Mouse (Mus musculus) retina, embryonic 14.5 days (tissue): Measurements from ENCODE around the gene Selenoh.

ENCODE experiments used
- DNase-seq: peaks from one replicate; pipeline ENCODE4 v3.0.0-alpha.2; 2015; ENCODE audit warnings: low spot score

Selenoh gene

DNA sequence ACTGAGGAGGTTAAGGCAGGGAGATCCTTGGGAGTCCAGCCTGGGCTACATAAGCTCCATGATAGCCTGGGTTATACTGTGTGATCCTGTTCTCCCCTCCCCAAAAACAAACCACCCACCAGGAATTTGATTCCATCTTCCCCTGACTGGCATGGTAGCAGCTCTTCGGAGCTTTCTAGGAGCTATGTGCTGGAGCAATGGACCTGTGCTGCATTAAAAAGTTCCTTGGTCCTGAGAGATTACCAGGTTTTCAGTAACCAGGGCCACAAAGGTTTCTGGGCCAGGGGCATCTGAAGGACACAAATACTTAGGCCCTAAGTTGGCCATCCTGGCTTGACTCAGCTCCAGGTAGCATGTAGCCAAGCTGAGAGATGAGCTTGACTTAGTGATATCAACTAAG, 38.6 kb downstream of the Selenoh start:
- no peak for DNase-seq

DNA sequence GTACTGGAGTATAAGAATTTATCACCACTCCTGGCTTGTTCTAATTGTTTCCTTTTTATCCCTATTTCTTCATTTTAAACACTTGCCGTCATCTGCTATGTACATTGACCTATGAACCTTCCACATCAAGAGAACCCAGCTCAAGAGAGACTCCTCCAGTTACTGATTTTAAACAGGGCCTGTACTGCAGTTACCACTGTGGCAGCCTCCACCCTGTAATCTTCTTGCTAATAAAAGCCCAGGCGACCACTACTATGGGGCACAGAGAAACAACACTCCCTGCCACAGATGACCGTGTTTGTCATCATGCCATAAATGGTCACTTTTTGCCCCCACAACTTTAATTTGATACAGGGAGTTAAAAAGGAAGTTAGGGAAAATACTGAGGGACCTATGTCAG, 43.5 kb downstream of the Selenoh start:
- no peak for DNase-seq

DNA sequence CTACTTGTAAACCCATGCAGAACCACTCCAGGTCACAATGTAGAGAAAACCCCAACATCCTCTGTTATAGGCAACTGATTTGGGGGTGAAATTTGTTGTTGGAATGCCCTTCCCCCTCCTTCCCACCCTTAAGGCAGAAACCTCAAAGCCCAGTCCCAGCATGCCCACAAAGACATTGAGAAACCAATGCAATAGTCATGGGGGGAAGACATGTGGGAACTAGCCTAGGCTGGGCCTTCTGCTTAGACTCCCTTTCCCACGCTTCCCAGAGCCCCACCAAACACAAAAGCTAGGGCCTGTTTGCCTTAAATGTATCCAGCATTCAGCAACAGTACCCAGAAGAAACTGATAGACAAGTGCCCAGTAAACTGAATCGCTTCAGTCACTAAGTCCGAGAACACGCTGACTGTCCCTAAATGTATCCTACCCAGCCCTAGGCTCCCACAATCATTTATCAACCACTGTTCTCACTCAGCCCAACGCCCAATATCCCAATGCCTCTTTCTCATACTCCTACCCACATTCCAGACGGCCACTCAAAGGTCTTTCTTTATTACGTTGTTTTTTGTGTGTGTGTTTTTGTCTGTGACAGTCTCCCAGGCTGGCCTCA, 44.1 kb downstream of the Selenoh start:
- DNase-seq = no peak

DNA sequence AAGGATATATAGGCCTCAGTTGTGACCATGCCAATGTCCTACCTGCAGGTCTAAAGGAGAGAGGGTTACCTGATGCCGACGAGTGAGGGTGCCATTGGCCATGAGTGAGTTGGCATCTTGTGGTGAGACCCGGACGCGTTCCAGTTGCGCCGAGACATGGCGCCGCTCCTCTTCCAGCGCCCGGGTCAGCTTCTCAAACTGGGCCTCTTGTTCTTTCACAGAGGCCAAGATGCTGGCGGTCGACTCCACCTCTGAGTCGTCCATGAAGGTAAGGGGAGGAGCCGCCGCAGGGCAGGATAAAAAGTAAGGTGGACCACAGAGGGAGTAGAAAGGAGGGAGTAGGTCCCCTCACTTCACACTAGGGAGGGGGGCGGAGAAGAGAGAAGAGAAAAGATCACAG, 46.4 kb downstream of the Selenoh start:
- no peak for DNase-seq

GRCm38 (mm10) chr2:84623428-84624119, 47.0 kb downstream of the Selenoh start:
- no peak for DNase-seq

DNA sequence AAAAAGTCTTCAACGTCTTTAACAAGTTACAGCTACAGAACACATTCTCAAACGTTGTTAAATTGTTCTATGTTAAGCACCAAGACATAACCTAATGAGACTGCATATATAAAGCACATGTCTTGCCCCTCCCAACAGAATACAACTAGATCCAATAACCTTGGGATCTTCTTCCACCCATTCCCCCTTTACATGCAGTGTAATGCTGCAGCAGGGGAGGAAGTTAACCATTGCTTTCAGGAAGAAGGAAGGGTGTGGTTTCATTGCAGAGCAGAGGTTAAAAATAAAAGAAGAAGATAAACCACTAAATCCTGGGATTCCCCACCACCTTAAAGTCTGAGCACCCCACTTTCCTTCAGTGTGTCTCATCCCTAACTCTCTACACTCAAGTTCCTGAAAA, 47.9 kb downstream of the Selenoh start:
- DNase-seq = no peak

DNA sequence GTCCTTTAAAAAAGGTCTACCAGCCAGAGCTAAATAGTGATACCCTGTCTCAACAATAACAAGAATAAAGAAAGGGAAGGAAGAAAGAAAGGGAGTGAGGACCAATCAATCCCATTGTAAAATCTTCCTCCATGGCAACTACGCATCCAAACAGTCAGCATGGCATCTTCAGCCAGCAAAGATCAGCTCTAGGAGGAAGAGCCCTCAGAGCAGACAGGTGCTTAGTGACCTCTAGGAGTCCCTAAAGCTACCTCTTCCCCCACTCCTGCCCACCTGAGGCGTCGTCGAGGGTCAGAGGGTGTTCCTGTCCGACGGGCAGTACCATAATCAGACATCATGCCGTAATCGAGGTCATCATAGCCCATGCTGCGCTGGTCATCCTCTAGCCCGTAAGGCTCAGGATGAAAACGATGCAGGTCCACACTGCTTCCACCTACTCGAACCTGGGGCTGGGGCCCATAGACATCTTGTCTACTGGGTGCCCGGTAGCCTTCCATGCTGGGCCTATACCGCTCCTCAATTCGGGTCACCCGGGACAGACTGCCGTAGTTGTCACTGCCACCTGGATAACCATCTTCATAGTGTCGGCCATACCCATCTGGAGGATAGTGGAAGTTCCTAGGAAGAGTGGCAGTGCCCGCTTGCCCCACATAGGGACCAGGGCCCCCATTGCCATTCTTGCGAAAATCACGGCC, 50.8 kb downstream of the Selenoh start:
- no peak for DNase-seq
